Mouse (Mus musculus): Measurements from ENCODE around the gene Nr5a2. TPM values are rescaled to one million over a fixed set of nuclear protein-coding genes. Genes with fewer than 3 reads are reported as not detected.

Nr5a2 gene
- polyA plus RNA-seq, 1 experiment, result 33.9 TPM

DNA sequence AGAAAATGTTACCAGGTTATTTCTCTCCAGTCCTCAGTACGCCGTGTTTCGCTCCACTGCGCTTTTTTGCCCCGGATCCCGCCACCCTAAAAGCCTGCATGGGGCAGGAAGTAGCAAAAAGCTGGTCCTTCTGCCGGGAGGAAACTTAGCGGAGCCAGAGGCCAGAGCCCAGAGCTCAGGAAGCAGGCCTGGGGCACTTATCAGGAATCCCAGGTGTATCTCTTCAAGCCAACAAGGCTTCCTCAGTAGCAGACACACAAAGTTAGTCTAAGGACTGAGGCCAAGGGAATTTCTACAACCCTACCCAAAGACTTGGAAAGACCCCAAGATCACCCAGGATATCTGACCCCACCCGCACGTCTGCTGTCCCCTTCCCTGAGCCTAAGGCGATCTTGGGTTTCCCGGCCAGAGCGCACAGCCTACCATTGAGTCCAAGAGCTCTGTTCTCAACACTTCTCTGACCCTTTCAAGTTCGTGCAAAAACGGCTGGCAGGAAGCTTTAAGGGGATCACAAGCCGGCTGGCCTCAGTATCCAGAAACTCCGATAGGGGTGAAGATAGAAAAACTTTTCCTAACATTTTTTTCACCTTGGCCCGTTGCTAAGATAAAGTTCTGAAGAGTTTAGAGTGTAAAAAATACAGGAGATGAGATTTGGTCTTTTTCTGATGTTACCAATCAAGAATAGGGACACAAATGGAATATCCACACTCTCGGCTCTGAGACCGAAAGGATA is 12.7 kb downstream of the Nr5a2 start:
- Histone ChIP-seq H3K27ac (ENCODE audit: insufficient read depth, low read length) (no peak overlapping the region), H3K27me3 (ENCODE audit: control insufficient read depth, insufficient read depth, low read length, poor library complexity, severe bottlenecking) (no peaks in the 10 kb centered on the region), H3K9me3 (replicated peaks; ENCODE audit: control insufficient read depth, insufficient read depth, low read length, poor library complexity, severe bottlenecking) (no peaks in the 10 kb centered on the region), H3K4me3 (ENCODE audit: low read depth, low read length) (peak overlapping the region; percentile 34), H3K36me3 (ENCODE audit: control insufficient read depth, insufficient read depth, low read length, poor library complexity, severe bottlenecking) (peaks cover 15% of the 10 kb centered on the region), H3K4me1 (ENCODE audit: control insufficient read depth, insufficient read depth, low read length) (peaks cover 5% of the 10 kb centered on the region), H3K9ac (ENCODE audit: low read depth, poor library complexity, severe bottlenecking) (peak overlapping the region; percentile 83)
- no peak for TF ChIP-seq EP300 (IDR thresholded peaks at IDR 0.05; ENCODE audit: insufficient read depth, low read depth, low read length)
- TF ChIP-seq CTCF (IDR thresholded peaks at IDR 0.05; ENCODE audit: low read depth, low read length), result no peak
- TF ChIP-seq POLR2A (IDR thresholded peaks at IDR 0.05; ENCODE audit: insufficient read depth, low read length), result no peak

DNA sequence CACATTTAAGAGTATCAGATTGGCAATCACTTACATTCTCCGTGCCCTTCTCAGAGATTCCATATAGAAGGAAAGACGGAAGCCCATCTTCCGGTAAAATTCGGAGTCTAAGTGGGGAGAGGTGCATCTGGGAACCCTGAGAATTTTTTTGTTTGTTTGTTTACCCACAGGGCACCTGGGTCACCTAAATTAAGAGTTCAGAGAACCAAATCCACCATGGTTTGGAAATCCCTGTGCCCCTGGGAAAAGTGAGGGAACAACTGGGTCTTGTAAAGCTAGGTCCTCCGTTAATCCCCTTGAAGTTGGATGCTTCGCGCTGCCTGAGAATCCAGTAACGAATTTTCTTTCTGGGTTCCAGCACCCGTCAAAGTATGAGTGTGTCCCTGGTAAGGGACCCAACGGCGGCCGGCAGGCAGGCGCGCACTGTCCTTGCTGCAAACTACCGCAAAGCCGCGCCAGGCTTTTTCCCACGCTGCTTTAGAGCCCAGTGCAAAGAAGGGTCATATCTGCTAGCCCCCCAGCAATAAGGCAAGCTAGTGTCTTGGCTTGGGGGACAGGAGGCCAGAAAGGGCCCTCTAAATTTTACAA is 13.3 kb downstream of the Nr5a2 start:
- peaks cover 4% of the 10 kb centered on the region for H3K4me1 ChIP-seq (ENCODE audit: control insufficient read depth, insufficient read depth, low read length)
- H3K9me3 ChIP-seq (replicated peaks; ENCODE audit: control insufficient read depth, insufficient read depth, low read length, poor library complexity, severe bottlenecking), result no peaks in the 10 kb centered on the region
- peak overlapping the region; percentile 34 for H3K4me3 ChIP-seq (ENCODE audit: low read depth, low read length)
- no peak overlapping the region for H3K27ac ChIP-seq (ENCODE audit: insufficient read depth, low read length)
- no peak for TF ChIP-seq POLR2A (IDR thresholded peaks at IDR 0.05; ENCODE audit: insufficient read depth, low read length)
- no peaks in the 10 kb centered on the region for H3K27me3 ChIP-seq (ENCODE audit: control insufficient read depth, insufficient read depth, low read length, poor library complexity, severe bottlenecking)
- peaks cover 19% of the 10 kb centered on the region for H3K36me3 ChIP-seq (ENCODE audit: control insufficient read depth, insufficient read depth, low read length, poor library complexity, severe bottlenecking)
- peak overlapping the region; percentile 54 for H3K9ac ChIP-seq (ENCODE audit: low read depth, poor library complexity, severe bottlenecking)

DNA sequence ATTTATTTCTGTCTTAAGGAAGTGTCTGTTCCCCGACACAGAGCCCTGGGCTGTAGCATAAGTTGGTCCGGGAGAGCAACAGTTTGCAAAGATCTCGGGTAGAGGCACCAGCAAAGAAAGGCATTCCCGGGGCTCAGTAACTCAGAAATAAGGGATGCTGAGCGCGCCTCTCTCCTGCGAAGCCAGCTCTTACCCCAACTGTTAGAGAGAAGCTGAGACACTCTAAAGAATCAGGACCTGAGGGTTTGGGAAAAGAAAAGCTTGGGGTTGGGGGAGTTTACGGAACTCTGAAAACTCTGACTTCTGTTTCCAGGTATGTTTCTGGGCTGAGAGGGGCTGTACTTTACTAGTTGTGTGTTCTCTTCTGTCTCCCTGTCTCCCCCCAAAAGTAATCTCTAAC is 13.8 kb downstream of the Nr5a2 start:
- Histone ChIP-seq H3K9ac (ENCODE audit: low read depth, poor library complexity, severe bottlenecking) (no peak overlapping the region; the same call in 1 of the 2 replicates), H3K9me3 (replicated peaks; ENCODE audit: control insufficient read depth, insufficient read depth, low read length, poor library complexity, severe bottlenecking) (no peaks in the 10 kb centered on the region), H3K27ac (ENCODE audit: insufficient read depth, low read length) (no peak overlapping the region), H3K27me3 (ENCODE audit: control insufficient read depth, insufficient read depth, low read length, poor library complexity, severe bottlenecking) (no peaks in the 10 kb centered on the region), H3K4me1 (ENCODE audit: control insufficient read depth, insufficient read depth, low read length) (peaks cover 4% of the 10 kb centered on the region), H3K36me3 (ENCODE audit: control insufficient read depth, insufficient read depth, low read length, poor library complexity, severe bottlenecking) (peaks cover 21% of the 10 kb centered on the region), H3K4me3 (ENCODE audit: low read depth, low read length) (no peak overlapping the region)
- no peak for TF ChIP-seq POLR2A (IDR thresholded peaks at IDR 0.05; ENCODE audit: insufficient read depth, low read length)
- TF ChIP-seq EP300 (IDR thresholded peaks at IDR 0.05; ENCODE audit: insufficient read depth, low read depth, low read length), result no peak
- TF ChIP-seq CTCF (IDR thresholded peaks at IDR 0.05; ENCODE audit: low read depth, low read length), result no peak

DNA sequence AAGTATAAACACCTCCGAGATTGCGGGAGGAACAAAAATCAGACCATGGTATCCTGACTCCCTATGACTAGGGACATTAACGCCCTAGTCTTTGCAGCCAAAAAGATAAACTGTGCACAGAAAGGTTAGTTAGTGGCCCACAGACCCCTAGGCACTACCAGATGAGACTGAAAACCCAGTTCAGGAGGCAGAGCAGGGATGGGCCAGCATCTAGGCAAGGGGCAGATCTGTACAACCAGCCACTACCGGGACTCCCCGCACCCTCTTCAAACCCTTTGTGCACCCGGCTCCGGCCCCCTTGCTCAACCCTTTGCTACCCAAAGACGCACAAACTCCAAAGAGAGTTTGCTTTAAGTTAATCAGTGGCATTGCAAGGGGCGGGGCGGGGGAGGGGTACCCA is 14.4 kb downstream of the Nr5a2 start:
- H3K9me3 ChIP-seq (replicated peaks; ENCODE audit: control insufficient read depth, insufficient read depth, low read length, poor library complexity, severe bottlenecking), result no peaks in the 10 kb centered on the region
- no peak overlapping the region for H3K27ac ChIP-seq (ENCODE audit: insufficient read depth, low read length)
- H3K36me3 ChIP-seq (ENCODE audit: control insufficient read depth, insufficient read depth, low read length, poor library complexity, severe bottlenecking), result peaks cover 24% of the 10 kb centered on the region
- TF ChIP-seq EP300 (IDR thresholded peaks at IDR 0.05; ENCODE audit: insufficient read depth, low read depth, low read length), result no peak
- no peak for TF ChIP-seq CTCF (IDR thresholded peaks at IDR 0.05; ENCODE audit: low read depth, low read length)
- no peak for TF ChIP-seq POLR2A (IDR thresholded peaks at IDR 0.05; ENCODE audit: insufficient read depth, low read length)
- H3K9ac ChIP-seq (ENCODE audit: low read depth, poor library complexity, severe bottlenecking), result no peak overlapping the region; the same call in 1 of the 2 replicates
- H3K4me3 ChIP-seq (ENCODE audit: low read depth, low read length), result no peak overlapping the region
- H3K4me1 ChIP-seq (ENCODE audit: control insufficient read depth, insufficient read depth, low read length), result peaks cover 4% of the 10 kb centered on the region
- no peaks in the 10 kb centered on the region for H3K27me3 ChIP-seq (ENCODE audit: control insufficient read depth, insufficient read depth, low read length, poor library complexity, severe bottlenecking)

- Histone ChIP-seq H3K4me1 (ENCODE audit: control insufficient read depth, insufficient read depth, low read length) (peaks cover 2% of the 10 kb centered on the region), H3K9ac (ENCODE audit: low read depth, poor library complexity, severe bottlenecking) (no peak overlapping the region), H3K27ac (ENCODE audit: insufficient read depth, low read length) (no peak overlapping the region), H3K27me3 (ENCODE audit: control insufficient read depth, insufficient read depth, low read length, poor library complexity, severe bottlenecking) (no peaks in the 10 kb centered on the region), H3K36me3 (ENCODE audit: control insufficient read depth, insufficient read depth, low read length, poor library complexity, severe bottlenecking) (peaks cover 27% of the 10 kb centered on the region), H3K4me3 (ENCODE audit: low read depth, low read length) (no peak overlapping the region), H3K9me3 (replicated peaks; ENCODE audit: control insufficient read depth, insufficient read depth, low read length, poor library complexity, severe bottlenecking) (no peaks in the 10 kb centered on the region)
- no peak for TF ChIP-seq EP300 (IDR thresholded peaks at IDR 0.05; ENCODE audit: insufficient read depth, low read depth, low read length)
- no peak for TF ChIP-seq CTCF (IDR thresholded peaks at IDR 0.05; ENCODE audit: low read depth, low read length)
- no peak for TF ChIP-seq POLR2A (IDR thresholded peaks at IDR 0.05; ENCODE audit: insufficient read depth, low read length)
Observed at GRCm38 (mm10) chr1:136945426-136945825, 14.8 kb downstream of the Nr5a2 start.

GRCm38 (mm10) chr1:136940603-136941002 is 19.6 kb downstream of the Nr5a2 start:
- Histone ChIP-seq H3K4me1 (ENCODE audit: control insufficient read depth, insufficient read depth, low read length) (no peaks in the 10 kb centered on the region), H3K36me3 (ENCODE audit: control insufficient read depth, insufficient read depth, low read length, poor library complexity, severe bottlenecking) (peaks cover 38% of the 10 kb centered on the region), H3K9me3 (replicated peaks; ENCODE audit: control insufficient read depth, insufficient read depth, low read length, poor library complexity, severe bottlenecking) (no peaks in the 10 kb centered on the region), H3K27ac (ENCODE audit: insufficient read depth, low read length) (no peak overlapping the region), H3K4me3 (ENCODE audit: low read depth, low read length) (no peak overlapping the region), H3K27me3 (ENCODE audit: control insufficient read depth, insufficient read depth, low read length, poor library complexity, severe bottlenecking) (no peaks in the 10 kb centered on the region), H3K9ac (ENCODE audit: low read depth, poor library complexity, severe bottlenecking) (no peak overlapping the region)
- TF ChIP-seq CTCF (IDR thresholded peaks at IDR 0.05; ENCODE audit: low read depth, low read length) (no peak), POLR2A (IDR thresholded peaks at IDR 0.05; ENCODE audit: insufficient read depth, low read length) (no peak), EP300 (IDR thresholded peaks at IDR 0.05; ENCODE audit: insufficient read depth, low read depth, low read length) (no peak)
